In the genomic region with DNA sequence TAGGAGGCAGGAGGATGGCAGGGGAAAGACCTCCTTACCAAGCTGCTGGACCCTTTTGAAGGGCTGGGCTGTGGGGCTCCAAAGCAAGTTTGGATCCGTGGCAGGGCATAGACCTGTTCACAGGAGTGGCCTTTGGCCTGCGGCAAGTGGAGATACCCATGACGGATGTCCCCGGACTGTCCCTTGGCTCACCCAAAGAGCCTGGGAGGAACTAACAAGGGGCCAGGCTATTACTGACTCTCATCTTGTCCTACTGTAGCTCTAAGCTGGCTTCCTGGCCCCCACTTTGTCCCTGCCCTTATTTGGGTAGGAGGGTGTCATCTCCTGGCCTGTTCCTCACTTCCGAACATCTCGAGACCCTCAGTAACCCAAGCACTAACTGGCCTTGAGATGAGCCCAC, we compare ENCODE assay signal across 8 mouse cellular contexts. TPM values are rescaled to one million over a fixed set of nuclear protein-coding genes. Genes with fewer than 3 reads are reported as not detected.
A peak's percentile ranks its signal among the peaks of the same experiment; 100 is the strongest.
DNase-seq lines count a peak whose midpoint lies in the region; ATAC-seq and TF ChIP-seq lines count a peak whose summit lies in the region.

No protein-coding gene starts in this region.

- no peak for TF ChIP-seq POLR2A in cerebellum, adult 2 months (IDR thresholded peaks at IDR 0.05; ENCODE audit: borderline replicate concordance, insufficient read depth, low read length)

- TF ChIP-seq CTCF in left cerebral cortex, adult 2 months (IDR thresholded peaks at IDR 0.05): no peak
- no peak for TF ChIP-seq CTCF in cerebellum, adult 2 months (IDR thresholded peaks at IDR 0.05; ENCODE audit: borderline replicate concordance, insufficient read depth, low read depth, low read length)

- WGBS in forebrain, embryonic 10.5 days: 77% methylated on average over 6 of the region's 6 CpGs
- WGBS in limb, embryonic 10.5 days: 66% methylated on average over 6 of the region's 6 CpGs
- 59% methylated on average over 6 of the region's 6 CpGs for WGBS in neural tube, embryonic 13.5 days
- 38% methylated on average over 6 of the region's 6 CpGs for WGBS in cerebellum, adult 2 months

- peak overlapping the region; percentile 38 for H3K4me3 ChIP-seq in left cerebral cortex, adult 2 months
- H3K4me3 ChIP-seq in forebrain, embryonic 10.5 days: peak overlapping the region; percentile 43
- peak overlapping the region; percentile 51 for H3K4me3 ChIP-seq in limb, embryonic 10.5 days
- H3K4me3 ChIP-seq in neural tube, embryonic 13.5 days: peak overlapping the region; percentile 23
- no peak overlapping the region for H3K4me3 ChIP-seq in cerebellum, adult 2 months (replicated peaks; ENCODE audit: insufficient read depth, low read depth, low read length)

- DNase-seq in left cerebral cortex, adult 2 months (ENCODE audit: extremely low spot score in 1 of 2, low spot score in 2 of 2): no peak
- no peak for DNase-seq in left cerebral cortex, postnatal 25 days (ENCODE audit: low spot score in 2 of 2)
- no peak for DNase-seq in forebrain, embryonic 10.5 days (ENCODE audit: extremely low spot score, low spot score)
- DNase-seq in limb, embryonic 10.5 days (ENCODE audit: low spot score): no peak
- DNase-seq in cerebellum, adult 2 months: no peak
- no peak for DNase-seq in spleen, adult 12 weeks (ENCODE audit: low spot score)
- DNase-seq in embryo, embryonic 10.5 days (ENCODE audit: low spot score): no peak

- H3K9ac ChIP-seq in neural tube, embryonic 13.5 days: peak overlapping the region; percentile 52; the same call in 1 of the 2 replicates

- no peaks in the 10 kb centered on the region for H3K27me3 ChIP-seq in forebrain, embryonic 10.5 days (ENCODE audit: poor library complexity, severe bottlenecking)
- no peaks in the 10 kb centered on the region for H3K27me3 ChIP-seq in limb, embryonic 10.5 days (ENCODE audit: low read depth, poor library complexity, severe bottlenecking)
- no peaks in the 10 kb centered on the region for H3K27me3 ChIP-seq in neural tube, embryonic 13.5 days
- H3K27me3 ChIP-seq in cerebellum, adult 2 months (ENCODE audit: control insufficient read depth, insufficient read depth, low read length): 0 out of 2 replicates have a peak, but pooled peaks cover 1% of the 10 kb centered on the region

- H3K4me1 ChIP-seq in forebrain, embryonic 10.5 days: peaks cover 67% of the 10 kb centered on the region
- peaks cover 80% of the 10 kb centered on the region for H3K4me1 ChIP-seq in limb, embryonic 10.5 days
- peaks cover 61% of the 10 kb centered on the region for H3K4me1 ChIP-seq in neural tube, embryonic 13.5 days (replicated peaks)
- H3K4me1 ChIP-seq in cerebellum, adult 2 months (ENCODE audit: control insufficient read depth, insufficient read depth, low read length): no peaks in the 10 kb centered on the region

- no peak for ATAC-seq in neural tube, embryonic 13.5 days (ENCODE audit: low read depth)

- peak overlapping the region; percentile 44 for H3K4me2 ChIP-seq in neural tube, embryonic 13.5 days

- H3K27ac ChIP-seq in left cerebral cortex, adult 2 months: peak overlapping the region; percentile 77
- peak overlapping the region; percentile 89 for H3K27ac ChIP-seq in forebrain, embryonic 10.5 days
- H3K27ac ChIP-seq in limb, embryonic 10.5 days: peak overlapping the region; percentile 95
- H3K27ac ChIP-seq in neural tube, embryonic 13.5 days (replicated peaks): peak overlapping the region; percentile 84
- H3K27ac ChIP-seq in cerebellum, adult 2 months (ENCODE audit: insufficient read depth, low read length): no peak overlapping the region; the same call in 1 of the 2 replicates

- H3K36me3 ChIP-seq in forebrain, embryonic 10.5 days (replicated peaks): peaks cover 5% of the 10 kb centered on the region
- H3K36me3 ChIP-seq in limb, embryonic 10.5 days: peaks cover 5% of the 10 kb centered on the region
- peaks cover 3% of the 10 kb centered on the region; the same call in 1 of the 2 replicates for H3K36me3 ChIP-seq in neural tube, embryonic 13.5 days

- intact Hi-C loops in left cerebral cortex, adult 2 months (cut with DNase I): no loop called here
- intact Hi-C loops in left cerebral cortex, postnatal 25 days (cut with DNase I): no loop called here

- H3K9me3 ChIP-seq in forebrain, embryonic 10.5 days: no peaks in the 10 kb centered on the region
- H3K9me3 ChIP-seq in limb, embryonic 10.5 days (replicated peaks): no peaks in the 10 kb centered on the region
- H3K9me3 ChIP-seq in neural tube, embryonic 13.5 days: no peaks in the 10 kb centered on the region

RNA-seq across cellular contexts. Expression of gene Akna, which starts 0.6 kb away (rescaled TPM):
- 1 to 10 TPM; 3.4 TPM for total RNA-seq in left cerebral cortex, adult 2 months (2021)
- 1 to 10 TPM; 2.9 to 3.0 TPM for total RNA-seq in left cerebral cortex, postnatal 25 days (2021)
- 10.2 and 13.1 TPM in 2 replicates for polyA plus RNA-seq in forebrain, embryonic 10.5 days (2016; fragmentation: Nextera tagmentation; extraction: Ambion mirVana)
- polyA plus RNA-seq in limb, embryonic 10.5 days (2016; fragmentation: Nextera tagmentation; extraction: Ambion mirVana): 12.3 and 17.2 TPM in 2 replicates
- polyA plus RNA-seq in neural tube, embryonic 13.5 days (2015; fragmentation: Nextera tagmentation; extraction: Ambion mirVana): 4.4 and 4.8 TPM in 2 replicates
- polyA plus RNA-seq in cerebellum, adult 2 months (2012; rRNA removed): 1.9 TPM in 2 replicates

RNA-seq across cellular contexts. Expression of gene Orm2, which starts 40.3 kb away (rescaled TPM):
- not detected for total RNA-seq in left cerebral cortex, adult 2 months (2021)
- not detected for total RNA-seq in left cerebral cortex, postnatal 25 days (2021)
- polyA plus RNA-seq in forebrain, embryonic 10.5 days (2016; fragmentation: Nextera tagmentation; extraction: Ambion mirVana): not detected in 2 replicates
- polyA plus RNA-seq in limb, embryonic 10.5 days (2016; fragmentation: Nextera tagmentation; extraction: Ambion mirVana): not detected in 2 replicates
- not detected in 2 replicates for polyA plus RNA-seq in neural tube, embryonic 13.5 days (2015; fragmentation: Nextera tagmentation; extraction: Ambion mirVana)
- not detected in 2 replicates for polyA plus RNA-seq in cerebellum, adult 2 months (2012; rRNA removed)

RNA-seq across cellular contexts. Expression of gene Orm3, which starts 46.6 kb away (rescaled TPM):
- not detected for total RNA-seq in left cerebral cortex, adult 2 months (2021)
- total RNA-seq in left cerebral cortex, postnatal 25 days (2021): not detected
- not detected in 2 replicates for polyA plus RNA-seq in forebrain, embryonic 10.5 days (2016; fragmentation: Nextera tagmentation; extraction: Ambion mirVana)
- polyA plus RNA-seq in limb, embryonic 10.5 days (2016; fragmentation: Nextera tagmentation; extraction: Ambion mirVana): not detected in 2 replicates
- polyA plus RNA-seq in neural tube, embryonic 13.5 days (2015; fragmentation: Nextera tagmentation; extraction: Ambion mirVana): not detected in 2 replicates
- polyA plus RNA-seq in cerebellum, adult 2 months (2012; rRNA removed): 0.14 TPM in 1 of 2 replicates, not detected in the other

RNA-seq across cellular contexts. Expression of gene Orm1, which starts 58.2 kb away (rescaled TPM):
- not detected for total RNA-seq in left cerebral cortex, adult 2 months (2021)
- not detected for total RNA-seq in left cerebral cortex, postnatal 25 days (2021)
- polyA plus RNA-seq in forebrain, embryonic 10.5 days (2016; fragmentation: Nextera tagmentation; extraction: Ambion mirVana): not detected in 2 replicates
- polyA plus RNA-seq in limb, embryonic 10.5 days (2016; fragmentation: Nextera tagmentation; extraction: Ambion mirVana): not detected in 2 replicates
- polyA plus RNA-seq in neural tube, embryonic 13.5 days (2015; fragmentation: Nextera tagmentation; extraction: Ambion mirVana): not detected in 2 replicates
- polyA plus RNA-seq in cerebellum, adult 2 months (2012; rRNA removed): not detected in 2 replicates
